Mouse (Mus musculus) T-helper 17 cell (primary cell): ENCODE measurements at regions not wholly inside any gene's neighbourhood (a gene's known extent, or its start where the extent isn't known, plus 50 kb on each side); places are given as distances from the start of the nearest gene placed in this dataset.

Experiments
- in situ Hi-C, 2 experiments: fragments of 300-600 bp; cut with MboI, MseI; formaldehyde crosslinking; loops; 1 replicate in 1 of 2; 2 replicates in 1 of 2; pipeline ENCODE4 v1.15.1; 2025; ENCODE audit warnings: high pct_unique_total_duplicates in 2 of 2

DNA sequence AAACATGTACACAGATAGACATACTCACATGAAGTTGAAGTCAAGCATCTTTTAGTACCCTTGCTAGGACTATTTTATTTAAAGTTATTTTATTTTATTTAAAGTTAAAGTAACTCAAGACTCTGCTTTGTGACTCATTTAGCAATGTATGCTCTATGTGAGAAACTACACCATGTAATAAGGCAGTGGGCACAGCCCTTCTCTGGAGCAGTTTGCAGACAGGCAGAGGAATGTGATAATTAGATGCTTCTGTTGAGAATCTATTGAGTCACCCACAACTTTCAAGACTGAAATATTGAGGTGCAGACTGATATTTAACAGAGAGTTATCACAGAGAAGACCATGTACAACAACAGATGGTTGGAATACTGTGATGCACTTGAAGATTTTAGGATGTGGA, 825.2 kb upstream of the Cntn5 start:
- in situ Hi-C loops, result loop anchor here in 1 of 2 experiments (10.0 kb wide), 1 partner anchor 1425 kb away; no protein-coding TSS in a partner anchor

DNA sequence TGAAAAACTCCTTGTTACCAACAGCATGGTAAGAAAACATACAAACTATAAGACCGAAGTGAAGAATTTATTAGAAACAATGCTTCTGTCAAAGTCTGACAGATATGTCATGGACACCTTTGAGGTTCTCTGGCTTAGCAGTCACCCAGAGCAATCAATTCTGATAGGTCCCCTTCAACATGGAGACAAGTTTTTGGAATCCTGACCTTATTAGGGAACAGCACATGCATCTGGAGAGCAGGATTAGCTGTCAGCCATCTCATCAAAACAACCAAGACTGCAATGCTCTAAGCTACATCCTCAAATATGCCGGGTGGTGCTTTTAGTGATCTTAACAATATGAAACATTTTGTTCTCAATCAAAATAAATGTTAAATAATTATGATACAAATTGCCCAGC, 817.2 kb upstream of the Cntn5 start:
- in situ Hi-C loops, result no loop called here

DNA sequence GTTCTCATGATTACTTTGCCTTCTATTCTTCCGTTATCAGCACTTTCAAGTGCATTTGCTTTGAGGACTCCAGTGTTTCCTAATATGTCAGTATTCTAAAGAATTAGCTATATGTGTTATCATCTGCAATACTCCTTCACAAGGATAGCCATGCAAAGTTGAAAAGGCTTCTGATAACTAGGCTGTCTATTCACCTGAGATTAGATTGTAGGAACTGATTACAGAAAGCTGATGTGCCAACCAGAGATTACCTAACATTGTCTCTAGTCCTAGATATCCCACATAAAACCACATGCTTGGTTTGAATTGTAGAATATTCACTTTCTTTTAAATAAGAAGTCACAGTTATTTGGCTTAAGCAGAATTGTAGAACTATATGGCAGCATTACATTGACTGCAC, 800.1 kb upstream of the Cntn5 start:
- in situ Hi-C loops, result no loop called here

DNA sequence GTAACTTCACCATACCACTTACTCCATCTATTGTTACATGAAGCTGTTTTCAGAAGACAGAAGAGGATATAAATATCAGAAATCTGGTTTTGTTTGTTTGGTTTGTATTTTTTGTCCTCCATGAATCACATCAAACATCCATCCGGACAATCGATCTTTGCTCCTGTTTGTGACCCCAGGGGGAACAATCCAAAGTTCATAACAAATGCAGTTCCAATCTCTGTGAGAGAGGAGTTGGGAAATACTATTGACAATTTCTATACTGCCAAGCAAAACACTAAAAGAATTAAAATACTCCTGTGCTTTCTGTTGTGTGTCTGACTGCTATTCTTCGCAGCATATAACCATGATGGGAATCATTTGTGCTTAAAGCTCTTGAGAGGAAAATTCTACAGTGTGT, 798.6 kb upstream of the Cntn5 start:
- in situ Hi-C loops, result no loop called here

DNA sequence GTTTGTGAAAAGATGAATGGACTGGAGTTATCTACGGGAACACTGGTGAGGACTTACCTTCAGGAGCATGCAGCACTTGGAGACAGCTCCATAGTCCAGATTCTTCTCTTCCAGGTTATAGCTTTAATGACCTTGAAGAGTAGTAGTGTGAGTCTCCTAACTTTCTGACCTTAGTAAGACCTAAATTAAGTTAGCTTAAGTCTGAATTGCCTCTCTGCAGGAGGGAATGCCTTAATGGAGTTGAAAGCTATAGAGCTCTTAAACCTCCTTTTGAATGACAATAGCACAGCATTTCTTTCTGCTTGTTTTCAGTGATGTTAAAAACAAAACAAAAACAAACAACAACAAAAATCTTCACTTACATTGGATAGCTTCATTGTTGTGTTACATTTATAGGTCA, 788.9 kb upstream of the Cntn5 start:
- in situ Hi-C loops, result no loop called here

DNA sequence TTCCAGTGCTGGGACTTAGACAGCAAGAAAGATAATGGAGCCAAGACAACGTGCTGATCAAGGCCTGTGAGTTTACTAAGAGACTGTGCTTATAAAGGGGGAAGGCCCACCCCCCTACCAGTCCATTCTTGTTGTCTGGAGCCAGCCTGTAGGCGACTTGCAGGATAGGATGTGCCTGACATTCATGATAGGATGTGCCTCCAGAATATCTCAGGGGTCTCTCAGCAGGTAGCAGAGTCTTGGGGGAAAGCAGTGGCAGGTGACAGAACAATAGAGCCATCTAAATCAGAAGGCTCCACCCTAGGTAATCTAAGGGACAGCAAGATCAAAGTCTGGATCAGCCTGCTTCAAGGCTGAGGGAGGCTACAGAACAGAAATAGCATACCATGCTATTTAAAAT, 782.5 kb upstream of the Cntn5 start:
- in situ Hi-C loops, result no loop called here

DNA sequence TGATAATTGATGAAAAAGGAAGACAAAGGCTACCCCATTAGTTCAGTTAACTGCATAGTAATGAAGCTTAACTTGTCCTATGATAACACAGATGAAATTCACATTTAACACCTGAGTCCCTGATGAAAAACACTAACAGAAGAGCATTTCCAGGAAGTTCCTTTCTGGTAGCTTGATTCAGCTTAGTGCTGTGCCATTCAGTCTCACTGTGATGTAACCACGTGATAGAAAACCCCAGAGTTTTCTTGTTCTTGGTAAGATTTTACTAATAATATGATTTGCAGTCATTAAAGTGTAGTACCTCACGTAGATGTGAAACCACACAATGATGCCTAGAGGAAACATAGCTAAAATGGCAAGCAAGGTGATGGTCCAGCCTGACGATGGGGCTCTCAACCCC, 767.4 kb upstream of the Cntn5 start:
- in situ Hi-C loops, result no loop called here

DNA sequence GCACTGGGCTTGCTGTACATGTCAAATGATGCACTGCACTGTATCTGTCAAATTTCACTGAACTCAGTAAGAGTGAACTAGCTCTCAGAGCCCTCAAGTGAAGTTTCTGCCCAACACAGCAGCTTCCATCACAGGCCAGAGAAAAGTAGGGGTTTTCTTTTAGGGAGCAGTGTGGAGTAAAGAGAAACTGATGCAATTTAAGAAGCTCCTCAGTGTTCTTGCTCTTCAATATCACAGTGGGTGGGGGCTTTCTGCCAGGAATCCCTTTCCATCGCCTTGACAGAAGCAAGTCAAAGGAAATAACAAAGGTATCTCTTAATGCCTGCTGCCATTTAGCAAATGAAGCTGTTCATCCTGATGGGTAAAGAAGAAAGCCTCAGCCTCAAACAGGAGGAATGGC, 766.7 kb upstream of the Cntn5 start:
- in situ Hi-C loops, result no loop called here

DNA sequence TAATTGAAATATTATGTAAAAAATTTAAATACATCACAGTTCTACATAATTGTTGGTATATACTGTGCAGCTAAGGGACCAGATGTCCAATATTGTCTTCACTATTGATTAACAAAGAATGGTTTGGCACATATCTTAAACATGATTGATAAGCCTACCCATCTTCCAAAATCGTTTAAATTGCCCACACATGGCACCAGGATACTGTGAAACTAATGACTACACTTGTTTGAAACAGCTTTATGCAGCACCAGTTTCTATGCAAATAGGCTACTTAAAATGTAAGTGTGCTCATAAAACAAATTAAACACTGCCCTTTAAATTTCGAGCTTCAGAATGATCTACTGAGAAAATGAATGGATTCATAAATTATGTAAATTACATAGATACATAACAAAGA, 724.9 kb upstream of the Cntn5 start:
- in situ Hi-C loops, result no loop called here

DNA sequence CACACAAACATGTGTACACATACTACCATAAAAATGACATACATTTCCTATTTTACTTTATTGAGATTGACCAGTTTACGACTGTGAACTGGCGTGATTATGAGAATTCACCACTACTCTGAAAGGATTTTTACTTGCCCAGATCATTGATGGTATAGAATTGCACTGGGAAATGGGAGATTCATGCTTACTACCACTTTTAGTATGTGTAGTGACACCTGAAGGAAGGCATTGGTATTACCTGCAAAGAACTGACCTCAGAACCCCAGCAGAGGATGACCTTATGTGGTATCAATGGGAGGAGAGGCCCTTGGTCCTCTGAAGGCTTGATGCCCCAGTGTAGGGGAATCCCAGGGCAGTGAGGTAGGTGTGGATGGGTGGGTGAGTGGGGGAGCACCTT, 699.8 kb upstream of the Cntn5 start:
- in situ Hi-C loops, result no loop called here

DNA sequence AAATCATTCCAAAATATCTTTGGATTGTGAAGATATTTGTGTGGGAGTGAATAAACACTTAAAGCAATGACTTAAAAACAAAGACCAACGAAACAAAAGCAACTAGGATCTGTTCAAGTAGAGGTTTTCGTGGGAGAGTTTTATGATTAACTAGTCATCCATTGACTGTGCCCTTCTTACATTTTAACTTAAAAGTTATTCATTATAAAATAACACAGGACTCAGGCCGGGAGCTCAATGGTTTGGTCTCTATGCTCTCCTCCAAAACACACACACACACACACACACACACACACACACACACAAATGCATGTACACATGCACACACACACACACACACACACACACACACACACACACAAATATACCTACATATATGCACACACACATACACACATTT, 699.3 kb upstream of the Cntn5 start:
- in situ Hi-C loops, result no loop called here

DNA sequence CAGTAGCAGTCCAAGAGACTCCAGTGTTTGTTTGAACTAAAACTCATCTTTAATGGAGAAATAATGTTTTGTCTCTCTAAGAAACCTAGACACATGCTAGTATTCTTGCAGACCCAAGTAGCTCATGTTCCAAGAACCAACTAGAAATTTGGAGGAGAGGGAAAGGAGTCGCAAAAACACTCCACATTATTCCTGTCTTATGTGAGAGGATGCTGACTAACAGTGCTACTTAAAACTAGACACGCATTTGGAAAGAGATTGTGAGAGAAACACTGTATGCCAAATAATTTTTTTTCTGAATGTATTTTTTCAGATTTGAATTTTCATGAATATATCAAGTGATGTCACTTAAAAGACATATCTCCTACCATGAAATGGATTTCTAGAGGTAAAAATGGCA, 698.3 kb upstream of the Cntn5 start:
- in situ Hi-C loops, result no loop called here

DNA sequence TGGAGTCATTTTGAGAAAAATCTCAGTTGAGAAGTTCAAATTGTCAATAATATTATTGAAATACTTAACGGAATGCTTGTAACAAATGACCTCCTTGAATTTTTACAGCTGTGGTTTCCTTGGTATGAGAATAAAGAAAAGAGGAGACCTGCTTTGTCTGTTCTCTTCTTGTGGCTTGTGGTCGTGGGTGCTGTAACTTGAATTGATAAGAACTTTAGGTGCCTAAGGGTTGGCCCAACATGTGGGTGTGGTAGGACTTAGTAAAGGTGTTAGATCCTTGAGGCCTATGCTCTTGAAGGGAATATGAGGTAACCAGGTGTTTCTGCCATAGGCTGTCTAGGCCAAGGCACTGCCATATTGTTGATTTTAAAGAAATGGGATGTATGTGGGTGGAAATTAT, 674.4 kb upstream of the Cntn5 start:
- in situ Hi-C loops, result loop anchor here in 1 of 2 experiments (25.0 kb wide), 1 partner anchor 1858 kb away; the partner anchor contains the start of gene Gm17571

DNA sequence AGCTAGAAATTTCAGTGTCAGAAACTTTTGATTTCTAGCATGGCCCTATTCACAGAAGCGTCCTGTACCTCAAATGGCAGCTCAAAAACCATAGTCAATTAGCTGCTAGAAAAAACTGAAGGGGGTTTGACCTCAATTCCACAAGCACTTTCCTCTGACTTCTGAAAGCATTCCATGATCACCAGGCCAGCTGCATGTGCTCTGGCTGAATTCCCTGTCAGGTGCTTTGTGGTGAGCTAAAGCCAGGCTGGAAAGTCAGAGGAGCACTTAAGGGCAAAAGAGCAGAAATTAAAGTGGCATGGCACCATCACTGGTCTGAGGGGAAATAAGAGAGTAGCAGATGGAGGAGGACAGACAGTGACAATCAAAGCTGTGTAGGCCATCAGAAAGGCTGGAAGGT, 658.3 kb upstream of the Cntn5 start:
- in situ Hi-C loops, result no loop called here

DNA sequence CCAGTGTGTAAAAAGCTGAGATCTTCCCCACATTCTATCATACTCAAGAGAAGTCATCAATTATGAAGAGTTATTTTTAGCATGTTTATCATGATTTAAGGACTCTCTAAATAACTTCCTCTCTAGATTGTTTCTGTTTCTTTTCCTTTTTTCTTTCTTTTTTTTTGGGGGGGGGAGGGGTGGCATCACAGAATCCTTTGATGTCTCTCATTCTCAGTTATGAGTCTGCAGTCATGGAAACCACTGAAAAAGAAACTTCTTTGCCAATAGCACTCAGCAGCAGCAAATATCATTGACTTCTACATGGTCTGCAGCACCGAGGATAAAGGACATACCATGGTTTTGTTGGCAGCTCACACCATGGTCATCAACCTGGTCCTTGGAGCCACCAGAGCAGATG, 654.8 kb upstream of the Cntn5 start:
- in situ Hi-C loops, result no loop called here

DNA sequence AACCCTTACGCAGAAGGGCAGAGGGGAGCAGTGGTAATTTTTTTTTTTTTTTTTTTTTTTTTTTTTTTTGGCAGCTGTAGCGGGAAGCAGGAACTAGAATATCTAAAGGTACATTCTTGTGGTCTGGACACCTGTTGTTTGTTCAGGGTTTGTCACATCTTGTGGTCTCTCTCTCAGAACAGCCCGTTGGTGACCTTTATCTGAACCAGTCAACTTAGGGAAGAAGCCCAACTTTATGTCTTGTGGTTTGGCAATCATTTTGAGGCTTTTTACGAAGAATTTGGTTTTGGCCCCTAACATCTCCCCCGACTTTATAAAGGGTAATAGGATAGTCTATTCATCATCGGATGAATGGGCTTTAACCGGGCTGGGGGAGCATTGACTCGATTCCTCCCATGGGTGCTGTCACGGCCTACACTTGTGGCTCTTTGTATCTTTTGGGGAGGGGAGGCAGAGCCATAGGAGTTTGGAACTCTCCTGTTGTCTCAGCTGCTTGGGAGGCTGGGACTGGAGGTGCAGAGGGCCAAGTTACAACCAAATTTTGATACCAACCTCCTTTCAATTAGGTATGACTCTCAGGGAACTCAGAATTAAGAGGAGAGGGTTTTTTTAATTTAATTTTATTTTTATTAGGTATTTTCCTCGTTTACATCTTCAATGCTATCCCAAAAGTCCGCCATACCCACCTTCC, 609.4 kb upstream of the Cntn5 start:
- in situ Hi-C loops, result no loop called here
